Mouse (Mus musculus): ENCODE measurements around the gene Papolg.

DNA sequence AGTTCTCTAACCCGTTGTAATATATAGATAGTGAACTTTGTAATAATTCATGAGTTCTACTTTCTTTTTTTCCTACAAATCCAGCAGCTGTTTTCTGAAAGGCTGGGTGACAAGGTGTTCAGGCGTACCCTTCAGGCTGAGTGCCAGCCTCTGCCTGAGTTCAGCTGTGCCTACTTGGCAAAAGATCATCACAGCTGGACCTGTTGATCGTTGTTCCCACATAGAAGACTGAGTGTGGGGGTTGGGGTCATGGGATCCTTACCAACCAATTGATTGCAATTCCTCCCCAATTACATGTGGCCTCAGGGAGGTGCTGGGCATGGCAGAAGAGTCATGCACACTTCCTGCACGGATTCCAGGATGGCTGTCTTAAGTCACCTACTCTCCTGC, 38.3 kb downstream of the Papolg start:
- TF ChIP-seq CTCF (IDR thresholded peaks at IDR 0.05; ENCODE audit: borderline replicate concordance, insufficient read depth, low read depth, low read length) (no peak), POLR2A (IDR thresholded peaks at IDR 0.05; ENCODE audit: borderline replicate concordance, insufficient read depth, low read length) (no peak)

Data from cerebellum, adult 2 months (tissue).